In the genomic region with DNA sequence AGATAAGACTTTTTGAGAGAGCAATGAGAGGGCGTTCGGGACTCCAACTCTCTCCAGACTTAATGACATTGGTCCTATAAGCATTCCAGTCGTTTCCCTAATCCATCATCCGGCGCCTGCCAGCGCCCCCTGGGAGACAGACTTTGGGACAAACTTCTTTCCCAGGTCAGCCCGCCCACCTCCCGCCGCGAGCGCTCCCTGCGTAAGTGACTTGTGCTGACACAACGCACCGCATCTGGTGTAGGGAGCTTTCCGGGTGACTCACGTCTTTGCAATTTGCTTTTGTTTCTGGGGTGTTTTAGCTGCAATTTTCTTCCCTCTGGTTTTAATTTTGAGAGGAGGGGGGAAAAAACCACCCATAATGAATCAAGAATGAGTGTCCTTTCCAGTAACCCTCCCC, we compare ENCODE assay signal across 8 mouse cellular contexts. TPM values are rescaled to one million over a fixed set of nuclear protein-coding genes. Genes with fewer than 3 reads are reported as not detected.
A peak's percentile ranks its signal among the peaks of the same experiment; 100 is the strongest.
DNase-seq lines count a peak whose midpoint lies in the region; ATAC-seq and TF ChIP-seq lines count a peak whose summit lies in the region.

No protein-coding gene starts in this region.

- H3K36me3 ChIP-seq in ES-E14 (ENCODE audit: control insufficient read depth, insufficient read depth, low read length, poor library complexity, severe bottlenecking), result peaks cover 3% of the 10 kb centered on the region; the same call in 1 of the 2 replicates
- H3K36me3 ChIP-seq in intestine, embryonic 14.5 days (ENCODE audit: control insufficient read depth, insufficient read depth, low read length), result no peaks in the 10 kb centered on the region; the same call in 1 of the 2 replicates

- DNase-seq in ES-E14 (ENCODE audit: low read depth, low spot score) (no peak), liver (peak; percentile 25)
- DNase-seq in adrenal gland, postnatal 25 days, result peak; percentile 42
- DNase-seq in gastrocnemius, postnatal 10 days, result peak; percentile 29
- DNase-seq in intestine, embryonic 14.5 days (ENCODE audit: low spot score), result peak; percentile 76
- peak; percentile 68 for DNase-seq in neural tube, embryonic 10.5 days (ENCODE audit: extremely low spot score, low spot score)
- DNase-seq in spleen, postnatal 36 days (ENCODE audit: low spot score in 2 of 2), result no peak
- no peak for DNase-seq in T-cell, adult 2 months (ENCODE audit: low spot score)

- H3K27me3 ChIP-seq in intestine, embryonic 14.5 days (replicated peaks; ENCODE audit: control insufficient read depth, insufficient read depth, low read length), result 0 out of 2 replicates have a peak, but pooled peaks cover 3% of the 10 kb centered on the region

- in situ Hi-C loops in ES-E14 (cut with MboI; ENCODE audit: low sequenced_read_pairs in 2 of 2, unreplicated experiment in 2 of 2), result no loop called here

- H3K4me2 ChIP-seq in intestine, embryonic 14.5 days (ENCODE audit: low read length), result peak overlapping the region; percentile 93

- no peaks in the 10 kb centered on the region for H3K9me3 ChIP-seq in ES-E14 (ENCODE audit: control insufficient read depth, insufficient read depth, low read depth, low read length)
- H3K9me3 ChIP-seq in intestine, embryonic 14.5 days (ENCODE audit: control insufficient read depth, low read length), result no peaks in the 10 kb centered on the region

- H3K27ac ChIP-seq in ES-E14 (ENCODE audit: insufficient read depth, low read depth, low read length, poor library complexity, severe bottlenecking), result no peak overlapping the region
- peak overlapping the region; percentile 80 for H3K27ac ChIP-seq in intestine, embryonic 14.5 days (ENCODE audit: low read depth)

- peaks cover 0 to 5% of the 10 kb centered on the region in 2 experiments; a peak in 1 of 4 replicates for H3K4me1 ChIP-seq in ES-E14 (ENCODE audit: control insufficient read depth in 2 of 2, insufficient read depth in 2 of 2, low read length in 2 of 2, poor library complexity in 1 of 2)
- H3K4me1 ChIP-seq in intestine, embryonic 14.5 days (replicated peaks; ENCODE audit: control insufficient read depth, insufficient read depth, low read length), result peaks cover 10% of the 10 kb centered on the region

- H3K4me3 ChIP-seq in ES-E14 (ENCODE audit: insufficient read depth in 1 of 2, low read depth in 1 of 2, low read length in 2 of 2, poor library complexity in 1 of 2, severe bottlenecking in 1 of 2), result peak overlapping the region; percentile 67 to 75; a peak in 3 of 4 replicates
- H3K4me3 ChIP-seq in intestine, embryonic 14.5 days (ENCODE audit: low read depth, low read length), result peak overlapping the region; percentile 56

- H3K9ac ChIP-seq in ES-E14 (ENCODE audit: insufficient read depth, low read depth, low read length, poor library complexity, severe bottlenecking), result no peak overlapping the region
- peak overlapping the region; percentile 59 for H3K9ac ChIP-seq in intestine, embryonic 14.5 days (ENCODE audit: low read length)

- WGBS in intestine, embryonic 14.5 days, result under 1% methylated on average over 16 of the region's 16 CpGs

- no peak for ATAC-seq in intestine, embryonic 14.5 days (replicated peaks; ENCODE audit: low FRiP score, low TSS enrichment, low read depth)

TF ChIP-seq in ES-E14, 5 proteins besides CTCF, POLR2A, EP300 and RAD21:
- no peak for TF ChIP-seq HCFC1 (IDR thresholded peaks at IDR 0.05; ENCODE audit: borderline replicate concordance, insufficient read depth, low read length)
- TF ChIP-seq ZNF384 (IDR thresholded peaks at IDR 0.05; ENCODE audit: low read depth, low read length), result no peak
- no peak for TF ChIP-seq MAFK (IDR thresholded peaks at IDR 0.05; ENCODE audit: insufficient read depth, low read depth, low read length)
- TF ChIP-seq CHD2 (IDR thresholded peaks at IDR 0.05; ENCODE audit: low read depth, low read length), result no peak
- no peak for TF ChIP-seq ZC3H11A (IDR thresholded peaks at IDR 0.05; ENCODE audit: borderline replicate concordance, low read depth, low read length)

RNA-seq across cellular contexts. Expression of gene Tpbg, which starts 0.3 kb away (rescaled TPM):
- total RNA-seq in ES-E14 (2012; rRNA removed), result 15.4 and 24.7 TPM in 2 replicates
- total RNA-seq in adrenal gland, postnatal 25 days (2021), result 1.9 and 2.9 TPM in 2 replicates
- total RNA-seq in gastrocnemius, postnatal 10 days (2021), result 1 to 10 TPM; 2.9 to 5.7 TPM
- 13.8 and 15.1 TPM in 2 replicates for polyA plus RNA-seq in intestine, embryonic 14.5 days (2014; fragmentation: Nextera tagmentation; extraction: Ambion mirVana)

Comparison
In these comparisons a context has a peak if more than half of its experiments do, and no peak if none do; other contexts are left out.
1. DNase-seq: peak in adrenal gland, postnatal 25 days (single experiment), gastrocnemius, postnatal 10 days (single experiment), intestine, embryonic 14.5 days (single experiment), liver (single experiment) and neural tube, embryonic 10.5 days (single experiment); none in ES-E14 (single experiment), spleen, postnatal 36 days (0 of 2) and T-cell, adult 2 months (single experiment).